ENCODE assay signal across 16 mouse cellular contexts in genomic region chr4:47670476-47670875, GRCm38 (mm10).
DNase-seq lines count a peak whose midpoint lies in the region; ATAC-seq lines count a peak whose summit lies in the region.
"Had no signal": no experiment of that assay in that cellular context is flagged by ENCODE, and none has a peak within 500 bp of the region (broad histone marks: within the 10 kb centered on the region; RNA-seq: fewer than 3 reads in every experiment).

No protein-coding gene starts in this region.

- peak; percentile 84 for ATAC-seq in heart, embryonic 16.5 days (replicated peaks; ENCODE audit: extremely low read depth, insufficient read depth, low FRiP score)
- ATAC-seq: midbrain, embryonic 13.5 days had no signal

- H3K9ac ChIP-seq in heart, embryonic 16.5 days (ENCODE audit: low read length), result no peak overlapping the region
- H3K9ac ChIP-seq: forebrain, embryonic 12.5 days; hindbrain, embryonic 15.5 days; midbrain, embryonic 13.5 days; neural tube, embryonic 12.5 days had no signal

- WGBS in heart, embryonic 16.5 days, result 26% methylated on average over 3 of the region's 3 CpGs

- no peak overlapping the region for H3K4me3 ChIP-seq in heart, embryonic 16.5 days (ENCODE audit: low read length)
- H3K4me3 ChIP-seq: forebrain, embryonic 12.5 days; hindbrain, embryonic 15.5 days; midbrain, embryonic 13.5 days; neural tube, embryonic 12.5 days had no signal

- peaks cover 20% of the 10 kb centered on the region for H3K27me3 ChIP-seq in heart, embryonic 16.5 days (ENCODE audit: control insufficient read depth, insufficient read depth, low read length)
- H3K27me3 ChIP-seq: CH12.LX; forebrain, embryonic 12.5 days; hindbrain, embryonic 15.5 days; midbrain, embryonic 13.5 days; neural tube, embryonic 12.5 days had no signal

- H3K4me2 ChIP-seq in heart, embryonic 16.5 days (ENCODE audit: low read depth, low read length), result no peak overlapping the region
- H3K4me2 ChIP-seq: forebrain, embryonic 12.5 days; hindbrain, embryonic 15.5 days; midbrain, embryonic 13.5 days; neural tube, embryonic 12.5 days had no signal

- H3K9me3 ChIP-seq in heart, embryonic 16.5 days (replicated peaks; ENCODE audit: control insufficient read depth, low read length), result no peaks in the 10 kb centered on the region
- H3K9me3 ChIP-seq: forebrain, embryonic 12.5 days; hindbrain, embryonic 15.5 days; midbrain, embryonic 13.5 days; neural tube, embryonic 12.5 days had no signal

- no peaks in the 10 kb centered on the region for H3K36me3 ChIP-seq in heart, embryonic 16.5 days (ENCODE audit: control insufficient read depth, insufficient read depth)
- H3K36me3 ChIP-seq: forebrain, embryonic 12.5 days; hindbrain, embryonic 15.5 days; midbrain, embryonic 13.5 days; neural tube, embryonic 12.5 days had no signal

- H3K27ac ChIP-seq in heart, embryonic 16.5 days (ENCODE audit: low read length), result no peak overlapping the region; the same call in 1 of the 2 replicates
- H3K27ac ChIP-seq: forebrain, embryonic 12.5 days; hindbrain, embryonic 15.5 days; kidney, postnatal 0 days; midbrain, embryonic 13.5 days; neural tube, embryonic 12.5 days had no signal

- peaks cover 5% of the 10 kb centered on the region for H3K4me1 ChIP-seq in heart, embryonic 16.5 days (ENCODE audit: control insufficient read depth, insufficient read depth, low read length)
- H3K4me1 ChIP-seq: forebrain, embryonic 12.5 days; hindbrain, embryonic 15.5 days; midbrain, embryonic 13.5 days; neural tube, embryonic 12.5 days had no signal

- peak; percentile 3 for DNase-seq in 3T3-L1 (ENCODE audit: low read depth, low spot score)
- DNase-seq in adrenal gland, postnatal 10 days, result peak; percentile 15
- DNase-seq in gastrocnemius, postnatal 36 days, result peak; percentile 27 to 47
- no peak for DNase-seq in testis, postnatal 10 days (ENCODE audit: low spot score)
- DNase-seq in spleen, postnatal 14 days (ENCODE audit: low spot score in 2 of 2), result no peak
- no peak for DNase-seq in urinary bladder, postnatal 10 days (ENCODE audit: low spot score)
- DNase-seq: cerebellum, adult 9-11 months; liver; thymus, postnatal 36 days had no signal

- intact Hi-C loops in gastrocnemius, postnatal 36 days (cut with DNase I), result loop anchor here (5.0 kb wide), 2 partner anchors 78 to 173 kb away; no protein-coding TSS in a partner anchor

Comparison
In these comparisons a context has a peak if more than half of its experiments do, and no peak if none do; other contexts are left out.
1. DNase-seq: peak in 3T3-L1 (single experiment), adrenal gland, postnatal 10 days (single experiment) and gastrocnemius, postnatal 36 days (2 of 2); none in testis, postnatal 10 days (single experiment), spleen, postnatal 14 days (0 of 2) and urinary bladder, postnatal 10 days (single experiment).